Mouse (Mus musculus) regulatory T cell (primary cell): ENCODE data around the gene Tmub1.

Source experiments
- in situ Hi-C: fragments of 300-600 bp; cut with MboI, MseI; formaldehyde crosslinking; loops from one replicate; pipeline ENCODE4 v1.15.1; 2025; ENCODE audit warnings: high pct_unique_total_duplicates

Tmub1 gene

DNA sequence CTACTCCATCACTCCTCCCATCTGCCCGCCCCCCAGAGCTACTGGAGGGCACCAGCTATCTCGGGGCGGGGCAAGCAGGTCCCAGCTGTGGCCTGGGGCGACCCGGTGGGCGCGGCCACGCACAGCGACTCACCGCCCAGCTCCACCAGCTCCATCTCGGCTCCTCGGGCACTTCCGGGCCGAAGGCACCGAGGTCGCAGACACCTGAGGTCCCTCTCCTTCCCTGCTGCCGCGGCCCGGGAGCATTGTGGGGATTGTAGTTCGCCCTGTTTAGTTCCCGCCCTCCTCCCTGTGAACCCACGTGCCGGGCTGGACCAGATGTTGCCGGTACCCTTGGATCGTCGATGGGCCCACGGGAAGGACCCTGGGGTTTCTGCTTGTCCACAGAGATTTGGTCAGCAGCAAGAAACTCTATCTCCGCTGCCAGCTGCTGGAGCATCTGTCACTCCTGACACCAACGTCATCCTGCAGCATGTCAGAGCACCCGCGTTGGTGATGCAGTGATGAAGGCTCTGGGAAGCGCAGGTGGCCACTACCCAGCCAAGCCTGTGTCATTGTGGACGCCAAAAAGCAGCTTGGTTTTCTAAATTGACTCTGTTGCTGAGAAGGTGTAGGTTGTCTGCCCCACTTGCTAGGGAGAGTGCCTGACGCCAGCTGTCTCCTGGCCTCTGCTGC lies at the start of gene Tmub1:
Gene Tmub1, minus strand, starts transcription at position 231 of the 675 bp plus-strand sequence.
- in situ Hi-C loops, result no loop called here

DNA sequence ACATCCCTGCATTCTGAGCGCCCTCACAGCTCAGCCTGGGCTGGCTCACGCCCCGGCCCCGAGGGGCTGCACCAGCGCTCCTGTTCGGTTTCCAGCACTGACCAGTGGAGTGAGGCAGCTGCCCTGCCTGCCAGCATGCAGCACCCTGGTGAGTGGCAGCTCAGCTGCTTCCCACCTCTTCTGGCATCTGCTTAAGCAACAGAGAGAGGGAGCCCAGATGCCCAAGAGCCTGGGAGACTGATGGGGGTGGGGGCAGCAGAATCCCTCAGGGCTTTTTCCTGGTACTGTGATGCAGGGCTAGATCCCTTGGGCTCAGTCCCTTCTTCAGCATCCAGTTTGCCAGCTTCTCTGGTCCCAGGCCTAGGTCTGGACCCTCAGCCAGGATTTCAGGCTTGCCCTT lies 49.1 kb upstream of the Tmub1 start:
- in situ Hi-C loops, result no loop called here

DNA sequence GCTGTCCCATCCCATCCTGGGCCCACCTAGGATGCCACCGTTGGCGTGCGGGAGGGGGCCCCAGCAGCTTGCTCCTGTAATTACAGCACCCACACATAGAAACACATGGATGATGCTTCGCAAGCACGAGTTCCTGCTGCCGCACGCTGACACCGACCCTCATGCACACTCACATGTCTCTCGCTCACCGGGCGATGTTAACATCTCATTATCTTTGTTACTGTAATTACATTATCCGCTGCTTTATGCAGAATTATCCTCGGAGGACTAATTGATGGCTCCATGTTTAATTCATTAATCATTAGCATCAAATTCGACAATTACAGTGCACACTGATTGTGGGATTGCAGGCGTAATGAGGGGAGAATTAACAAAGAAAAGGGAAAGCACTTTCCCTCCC lies 47.4 kb upstream of the Tmub1 start:
- in situ Hi-C loops, result no loop called here

DNA sequence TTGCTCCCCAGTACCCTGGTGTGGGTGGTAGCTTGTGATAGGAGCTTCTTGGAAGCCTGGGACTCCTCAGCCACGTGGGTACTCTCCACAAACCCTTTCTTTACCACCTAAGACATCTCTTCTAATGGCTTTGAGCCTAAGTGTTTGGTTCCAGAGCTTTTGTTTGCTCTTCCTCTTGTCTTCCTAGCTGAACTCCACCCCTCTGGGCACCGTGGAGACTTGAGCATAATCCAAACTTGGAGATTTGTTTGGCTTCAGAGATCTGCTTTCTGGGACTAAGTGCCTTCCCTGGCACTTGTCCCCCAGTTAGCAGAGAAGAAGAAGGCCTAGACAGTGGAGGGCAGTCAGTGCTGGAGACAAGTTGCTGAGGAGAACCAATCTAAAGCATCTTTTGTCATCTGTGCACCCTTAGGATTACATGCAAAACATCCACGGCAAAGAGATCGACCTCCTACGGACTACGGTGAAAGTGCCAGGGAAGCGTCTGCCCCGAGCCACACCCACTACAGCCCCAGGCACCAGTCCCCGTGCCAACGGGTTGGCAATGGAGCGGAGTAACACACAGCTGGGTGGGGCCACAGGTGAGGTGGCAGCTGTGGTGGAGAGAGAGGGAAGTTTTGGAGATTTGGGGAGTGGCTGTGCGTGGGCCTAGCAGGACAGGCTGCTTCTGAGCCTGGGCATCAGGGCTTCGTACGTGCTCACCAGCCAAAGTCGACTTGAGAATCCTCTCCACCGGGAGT lies 45.1 kb upstream of the Tmub1 start:
- in situ Hi-C loops, result no loop called here

- in situ Hi-C loops, result no loop called here
Observed at GRCm38 (mm10) chr5:24490413-24490920, 42.8 kb upstream of the Tmub1 start.

DNA sequence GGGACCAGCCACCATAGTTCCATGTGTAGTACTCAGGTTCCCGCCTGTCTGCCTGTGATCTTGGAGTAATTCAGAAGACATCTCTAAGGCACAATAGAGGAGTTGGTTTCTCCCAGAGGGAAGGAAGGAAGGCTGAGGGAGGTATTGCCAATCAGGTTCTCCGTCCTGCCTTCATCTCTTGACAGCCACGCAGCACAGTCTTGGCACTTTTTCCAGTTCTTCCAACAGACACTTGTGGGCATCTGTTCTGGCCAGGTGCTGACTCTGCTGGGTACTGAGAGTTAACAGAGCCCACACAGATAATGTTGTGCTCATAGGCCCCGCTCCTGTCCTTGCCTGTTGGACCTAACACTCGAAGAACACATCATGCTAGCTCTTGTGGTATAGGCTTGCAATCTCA lies 39.1 kb upstream of the Tmub1 start:
- in situ Hi-C loops, result no loop called here

GRCm38 (mm10) chr5:24486097-24486496 lies 38.4 kb upstream of the Tmub1 start:
- in situ Hi-C loops, result no loop called here

- in situ Hi-C loops, result no loop called here
Observed at GRCm38 (mm10) chr5:24484963-24485362, 37.3 kb upstream of the Tmub1 start.

DNA sequence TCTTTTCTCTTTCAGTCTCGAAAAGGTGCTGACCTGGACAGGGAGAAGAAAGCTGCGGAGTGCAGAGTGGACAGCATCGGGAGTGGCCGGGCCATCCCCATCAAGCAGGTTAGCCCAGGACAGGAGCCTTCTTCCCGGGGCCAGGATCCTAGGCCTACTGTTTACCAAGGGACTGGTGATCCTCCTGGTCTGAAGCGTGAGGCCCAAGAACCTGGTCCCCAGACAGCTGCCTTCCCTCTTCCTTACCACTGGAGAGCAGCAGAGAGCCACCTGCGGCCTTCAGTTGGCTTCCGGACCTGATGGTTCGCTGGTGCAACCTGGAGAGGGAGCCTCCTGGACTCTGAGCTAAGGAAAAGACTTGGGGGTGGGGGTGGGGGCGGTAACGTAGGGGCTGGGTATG lies 35.7 kb upstream of the Tmub1 start:
- in situ Hi-C loops, result no loop called here

GRCm38 (mm10) chr5:24482247-24483079 lies 34.8 kb upstream of the Tmub1 start:
- in situ Hi-C loops, result no loop called here

DNA sequence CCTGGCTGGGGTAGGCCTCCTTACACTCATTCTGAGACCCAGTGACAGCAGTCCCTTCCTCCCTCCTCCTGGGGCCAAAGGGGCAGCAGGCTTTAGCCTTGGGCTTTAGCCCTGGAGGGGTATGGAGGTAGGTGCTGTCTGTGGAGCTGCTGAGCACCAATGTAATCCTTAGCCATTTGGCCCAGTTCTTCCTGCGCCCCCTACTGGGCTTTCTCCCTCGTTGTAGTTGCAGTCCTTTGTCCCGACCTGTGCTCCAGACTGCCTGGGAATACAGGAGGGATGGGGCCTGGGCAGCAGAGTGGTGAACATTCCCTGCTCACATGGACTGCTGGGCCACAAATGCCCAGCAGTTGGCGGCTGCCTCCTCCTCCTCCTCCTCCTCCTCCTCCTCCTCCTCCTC lies 34.0 kb upstream of the Tmub1 start:
- in situ Hi-C loops, result no loop called here

DNA sequence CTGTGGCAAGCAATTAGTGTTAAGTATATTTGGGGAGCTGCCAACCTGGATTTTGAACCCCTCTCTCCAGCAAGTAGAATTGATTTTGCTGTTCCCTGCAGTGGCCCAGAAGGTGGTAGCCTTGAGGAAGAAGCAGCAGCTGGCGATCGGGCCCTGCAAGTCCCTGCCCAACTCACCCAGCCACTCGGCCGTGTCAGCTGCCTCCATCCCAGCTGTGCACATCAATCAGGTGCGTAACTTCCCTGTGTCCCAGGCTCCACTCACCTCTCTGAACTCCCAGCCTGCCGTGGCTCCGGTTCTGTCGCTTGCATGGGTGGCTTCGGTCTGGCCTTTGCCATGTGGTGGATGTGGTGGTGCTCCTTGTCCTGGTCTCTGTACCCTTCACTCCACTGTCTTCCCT lies 30.3 kb upstream of the Tmub1 start:
- in situ Hi-C loops, result no loop called here

GRCm38 (mm10) chr5:24475476-24476241 lies 28.0 kb upstream of the Tmub1 start:
- in situ Hi-C loops, result no loop called here

DNA sequence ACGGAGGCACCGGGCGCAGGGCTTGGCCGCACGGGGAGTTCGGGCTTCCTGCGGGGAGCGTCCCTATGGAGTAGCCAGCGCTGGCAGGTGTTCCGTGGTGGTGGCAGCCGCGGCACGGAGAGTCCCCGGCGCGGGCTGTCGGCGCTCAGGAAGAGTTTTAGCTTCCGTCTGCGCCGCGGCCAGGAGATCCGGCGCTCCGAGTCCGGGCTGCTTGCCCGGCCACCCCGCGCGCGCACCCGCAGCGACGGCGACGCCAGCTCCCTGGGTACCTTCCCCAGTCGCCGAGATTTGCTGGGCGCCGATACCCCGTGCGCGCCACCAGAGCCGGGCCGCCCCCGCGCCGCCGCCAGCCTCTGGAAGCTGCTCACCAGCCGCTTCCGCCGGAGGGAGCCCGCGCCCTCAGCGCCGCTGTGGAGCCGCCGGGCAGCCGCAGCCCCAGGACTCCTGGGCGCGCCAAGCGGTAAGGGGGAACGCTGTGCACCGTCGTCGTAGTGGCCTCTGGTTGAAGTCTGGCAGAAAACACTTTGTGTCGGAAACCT lies 27.1 kb upstream of the Tmub1 start:
- in situ Hi-C loops, result no loop called here

DNA sequence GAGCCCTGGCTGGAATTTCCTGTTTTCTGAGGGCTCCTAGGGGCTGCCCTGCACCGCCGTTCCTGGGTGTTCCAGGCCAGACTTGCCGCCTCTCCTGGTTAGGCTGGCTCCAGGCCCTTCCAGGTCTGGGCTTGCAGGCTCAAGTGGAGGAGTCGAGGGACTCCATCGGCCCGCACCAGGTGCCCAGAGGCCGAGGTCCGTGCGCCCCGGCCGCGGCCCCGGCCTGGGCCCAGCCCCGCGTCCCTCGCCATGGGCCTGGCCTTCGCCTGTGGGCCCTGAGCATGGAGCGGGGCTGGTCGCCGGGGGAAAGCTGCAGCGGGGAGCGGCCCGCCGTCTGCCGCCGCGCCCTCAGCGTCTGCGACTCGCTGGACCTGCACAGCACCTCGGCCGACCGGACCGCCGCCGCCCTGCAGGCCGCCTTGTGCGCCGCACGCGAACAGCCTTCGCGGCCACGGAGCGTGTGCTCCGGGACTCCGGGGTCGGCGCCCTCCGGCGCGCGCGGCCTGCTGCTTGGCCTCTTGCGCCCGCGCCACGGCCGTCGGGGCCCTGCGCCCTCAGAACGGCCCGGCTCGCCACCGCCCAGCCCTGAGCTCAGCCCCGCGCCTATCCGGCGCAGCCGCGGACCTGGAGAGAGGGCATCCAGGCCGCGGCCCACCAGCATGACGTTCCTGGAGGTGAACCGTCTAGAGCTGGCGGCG lies 26.5 kb upstream of the Tmub1 start:
- in situ Hi-C loops, result no loop called here

DNA sequence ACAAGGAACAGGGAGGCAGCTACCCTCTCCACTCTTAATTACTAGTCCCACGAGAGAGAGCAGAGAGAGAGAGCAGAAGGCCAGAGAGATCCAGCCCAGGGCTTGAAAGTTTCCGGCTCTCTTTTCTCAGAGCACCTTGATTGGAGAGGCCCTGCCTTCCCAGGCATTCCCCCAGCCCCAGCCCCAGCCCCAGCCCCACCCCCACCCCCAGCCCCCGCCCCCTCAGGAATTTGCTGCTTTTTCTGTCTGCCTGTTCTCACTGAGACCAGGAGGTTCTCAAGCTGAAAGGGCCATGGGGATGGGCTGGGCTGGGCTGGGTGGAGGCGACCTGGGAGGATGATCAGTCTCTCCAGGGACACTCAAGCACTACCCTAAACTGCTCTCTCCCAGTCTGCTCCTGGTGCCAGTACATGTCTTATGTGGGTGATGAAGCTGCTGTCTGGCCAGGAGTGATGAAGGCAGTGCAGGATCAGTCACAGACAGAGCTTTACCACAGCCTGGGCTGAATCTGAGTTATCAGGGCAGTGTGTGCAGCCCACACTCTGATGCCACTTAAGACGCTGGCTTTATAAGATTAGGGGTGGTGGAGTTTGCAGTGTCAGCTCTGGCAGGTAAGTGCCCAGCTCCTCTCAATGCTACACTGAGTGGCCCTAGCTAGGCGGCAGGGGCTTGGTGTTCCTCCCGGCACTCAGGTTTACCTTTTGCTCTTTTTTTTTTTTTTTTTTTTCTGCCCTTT lies 25.4 kb upstream of the Tmub1 start:
- in situ Hi-C loops, result no loop called here

GRCm38 (mm10) chr5:24470600-24470999 lies 22.9 kb upstream of the Tmub1 start:
- in situ Hi-C loops, result no loop called here

- in situ Hi-C loops, result no loop called here
Observed at GRCm38 (mm10) chr5:24466762-24467161, 19.1 kb upstream of the Tmub1 start.

- in situ Hi-C loops, result no loop called here
Observed at GRCm38 (mm10) chr5:24455613-24456012, 8.0 kb upstream of the Tmub1 start.

- in situ Hi-C loops, result no loop called here
Observed at GRCm38 (mm10) chr5:24455076-24455475, 7.4 kb upstream of the Tmub1 start.
